Mouse (Mus musculus) common myeloid progenitor, adult 5-6 weeks (primary cell): ENCODE data around the gene Iqsec1. TPM values are rescaled to one million over a fixed set of nuclear protein-coding genes. Genes with fewer than 3 reads are reported as not detected.

ENCODE experiments used
- ATAC-seq: replicated peaks from 2 replicates; pipeline ENCODE4 v1.8.0; 2016; ENCODE audit warnings: low read depth, mild to moderate bottlenecking, moderate TSS enrichment, inconsistent platforms; ENCODE audit not compliant: poor library complexity, severe bottlenecking
- total RNA-seq: library from RNA; stranded (forward); fragments of 200-1000, 187-1606 nt; gene quantifications from 2 replicates; pipeline ENCODE4 v1.2.3, GENCODE M21; 2017

The Iqsec1 gene
- total RNA-seq, 1 experiment from 2014 or later: 13.9 TPM

GRCm38 (mm10) chr6:90899266-90899665, 89.2 kb downstream of the Iqsec1 start:
- ATAC-seq: no peak

GRCm38 (mm10) chr6:90898107-90898506, 90.4 kb downstream of the Iqsec1 start:
- peak; percentile 60 for ATAC-seq

GRCm38 (mm10) chr6:90892401-90892800, 96.1 kb downstream of the Iqsec1 start:
- no peak for ATAC-seq

- no peak for ATAC-seq
Observed at GRCm38 (mm10) chr6:90889356-90890285, 98.9 kb downstream of the Iqsec1 start.

GRCm38 (mm10) chr6:90887024-90887775, 101.3 kb downstream of the Iqsec1 start:
- no peak for ATAC-seq

- no peak for ATAC-seq
Observed at GRCm38 (mm10) chr6:90885626-90886025, 102.9 kb downstream of the Iqsec1 start.

DNA sequence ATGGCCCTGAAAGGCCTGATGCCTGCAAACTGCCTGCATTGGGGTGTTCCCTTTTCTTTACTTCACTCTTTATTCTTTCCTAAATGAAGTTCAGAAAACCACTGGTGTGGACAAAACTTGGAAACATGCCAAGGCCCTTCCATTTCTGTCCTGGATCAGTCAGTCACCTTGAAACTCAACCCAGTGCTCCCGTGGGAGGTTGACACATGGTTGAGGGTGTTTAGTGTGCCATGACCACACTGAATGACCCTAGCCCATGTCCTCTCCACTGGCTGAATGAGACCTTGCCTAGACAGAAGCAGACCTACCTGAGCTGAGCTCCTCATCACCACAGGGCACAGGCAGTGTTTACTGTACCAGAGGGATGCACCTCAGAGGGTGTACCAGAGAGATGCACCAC, 103.9 kb downstream of the Iqsec1 start:
- no peak for ATAC-seq

DNA sequence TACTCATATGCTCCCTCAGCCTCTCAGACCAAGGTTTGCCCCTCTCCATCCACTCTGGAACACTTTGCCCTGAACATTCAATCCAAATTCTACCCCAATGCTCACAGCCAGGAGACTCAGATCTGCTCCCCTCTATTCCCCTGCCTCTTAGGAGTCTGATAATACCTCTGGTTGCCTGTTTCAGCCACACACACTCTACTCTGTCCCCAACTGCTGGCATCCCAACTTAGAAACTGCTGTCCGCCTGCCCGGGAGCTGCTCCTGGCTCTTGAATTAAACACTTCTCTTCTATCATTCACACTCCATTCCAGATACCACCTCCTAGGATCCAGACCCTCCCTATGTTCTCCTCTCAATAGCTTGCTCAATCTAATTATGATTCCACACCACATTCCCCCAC, 107.5 kb downstream of the Iqsec1 start:
- no peak for ATAC-seq

DNA sequence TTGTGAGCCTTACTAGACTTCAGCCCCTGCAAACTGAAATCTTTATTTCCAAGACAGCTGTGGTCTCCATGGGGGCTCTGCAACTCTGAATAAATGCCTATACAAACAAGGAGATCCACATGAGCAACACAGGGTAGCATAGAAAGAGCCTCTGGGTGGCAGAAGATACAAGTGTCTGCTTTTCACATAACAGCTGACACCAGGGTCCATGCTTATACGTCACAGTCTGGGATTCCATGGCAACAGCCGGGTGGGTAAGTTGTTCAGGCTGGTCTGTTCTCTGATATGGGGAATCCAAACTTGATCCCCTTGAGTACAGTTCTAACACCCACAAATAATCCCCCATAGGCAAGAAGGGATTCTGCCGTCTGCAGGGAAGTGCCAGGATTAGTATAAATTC, 108.1 kb downstream of the Iqsec1 start:
- no peak for ATAC-seq

GRCm38 (mm10) chr6:90871581-90871980, 116.9 kb downstream of the Iqsec1 start:
- no peak for ATAC-seq

- ATAC-seq: no peak
Observed at GRCm38 (mm10) chr6:90868033-90868432, 120.5 kb downstream of the Iqsec1 start.

DNA sequence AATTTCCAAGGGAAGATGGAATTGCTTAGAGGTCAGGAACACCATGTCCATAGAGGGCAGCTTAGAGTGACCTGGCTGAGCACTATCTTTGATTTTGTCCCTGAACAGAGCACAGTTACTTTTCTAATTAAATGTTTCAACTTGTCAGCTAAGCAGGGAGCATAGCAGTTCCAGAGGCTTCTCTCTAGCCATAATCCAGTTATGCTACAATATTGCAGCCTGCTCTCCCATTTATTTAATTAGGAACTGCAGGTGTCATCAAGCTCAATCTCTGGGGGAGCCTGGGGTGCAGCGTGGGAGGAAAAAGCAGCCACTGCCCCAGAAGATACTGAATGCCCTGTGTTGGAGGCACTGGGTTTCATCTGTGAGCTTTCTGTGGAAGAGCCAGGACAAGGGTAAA, 127.1 kb downstream of the Iqsec1 start:
- ATAC-seq: no peak

DNA sequence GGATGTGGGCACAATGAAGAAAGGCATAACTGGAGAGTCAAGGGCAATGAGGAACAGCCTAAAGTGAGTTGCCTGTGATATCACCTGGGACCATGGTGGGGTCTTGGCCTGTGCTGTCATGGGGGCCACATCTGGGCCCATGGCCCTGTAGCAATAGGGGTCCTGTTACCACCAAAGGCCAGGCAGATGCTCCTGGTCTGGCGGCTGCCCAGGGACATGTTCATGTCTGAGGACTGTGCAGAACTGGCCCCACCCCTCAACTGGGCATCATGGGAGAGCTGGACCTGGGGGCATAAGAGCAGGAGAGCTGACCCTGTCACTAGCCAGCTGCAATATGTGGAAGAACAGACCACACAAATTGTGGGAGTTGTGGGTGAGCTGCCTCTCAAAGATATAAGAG, 130.6 kb downstream of the Iqsec1 start:
- ATAC-seq: no peak

DNA sequence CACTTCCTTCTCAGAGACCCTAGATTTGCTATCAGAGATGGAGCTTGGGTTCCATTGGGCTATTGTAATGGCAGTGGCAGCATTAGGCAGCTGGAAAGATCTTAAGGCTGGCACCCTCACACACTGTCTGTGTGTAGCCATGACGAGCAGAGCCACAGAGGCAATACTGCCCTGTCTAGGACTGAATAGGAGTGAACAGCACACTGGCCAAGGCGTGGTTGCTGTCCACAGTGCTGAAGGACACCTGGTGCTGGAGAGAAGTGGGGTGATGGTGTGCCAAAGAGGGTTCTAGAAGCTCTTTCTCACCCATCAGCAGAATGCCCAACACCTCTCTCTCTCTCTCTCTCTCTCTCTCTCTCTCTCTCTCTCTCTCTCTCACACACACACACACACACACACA, 136.1 kb downstream of the Iqsec1 start:
- ATAC-seq: peak; percentile 60; the same call in 1 of the 2 replicates

DNA sequence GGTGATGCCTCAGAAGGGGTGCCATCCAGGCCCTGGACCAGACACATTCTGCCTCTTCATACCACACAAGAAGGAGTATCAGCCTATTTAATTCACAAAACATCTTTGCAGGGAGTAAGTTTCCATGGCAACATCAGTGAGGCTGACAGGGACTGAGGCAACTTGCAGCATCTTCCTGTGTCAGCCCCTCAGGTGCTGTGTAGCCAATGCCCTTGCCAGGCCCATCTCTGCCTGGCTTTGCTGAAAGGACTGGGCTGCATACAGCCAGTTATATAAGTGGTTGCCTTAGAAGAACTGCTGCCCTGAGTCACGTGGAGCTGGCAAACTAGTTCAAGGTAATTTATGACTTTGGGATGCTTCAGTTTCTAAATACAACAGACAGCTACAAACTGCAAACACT, 140.4 kb downstream of the Iqsec1 start:
- no peak for ATAC-seq

DNA sequence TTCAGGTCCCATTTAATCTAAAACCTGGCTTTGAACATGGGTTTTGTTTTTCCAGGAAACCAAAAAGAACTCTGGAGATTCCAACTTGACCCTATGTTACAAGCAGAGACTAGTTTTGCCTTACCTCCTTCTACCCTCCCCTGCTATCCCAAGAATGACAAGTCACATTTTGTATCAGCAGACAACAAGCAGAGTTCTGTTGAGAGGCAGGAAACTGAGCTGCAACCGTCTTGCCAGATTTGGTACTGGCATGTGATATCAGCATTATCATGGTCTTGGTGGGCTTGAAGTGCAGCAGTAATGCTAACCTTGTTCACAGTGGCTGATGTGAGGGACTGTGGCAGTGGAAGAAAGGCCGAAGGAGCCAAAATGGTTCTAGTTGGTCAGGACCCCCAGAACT, 141.0 kb downstream of the Iqsec1 start:
- peak; percentile 56; the same call in 1 of the 2 replicates for ATAC-seq

- ATAC-seq: peak; percentile 29; the same call in 1 of the 2 replicates
Observed at GRCm38 (mm10) chr6:90839972-90840371, 148.5 kb downstream of the Iqsec1 start.

DNA sequence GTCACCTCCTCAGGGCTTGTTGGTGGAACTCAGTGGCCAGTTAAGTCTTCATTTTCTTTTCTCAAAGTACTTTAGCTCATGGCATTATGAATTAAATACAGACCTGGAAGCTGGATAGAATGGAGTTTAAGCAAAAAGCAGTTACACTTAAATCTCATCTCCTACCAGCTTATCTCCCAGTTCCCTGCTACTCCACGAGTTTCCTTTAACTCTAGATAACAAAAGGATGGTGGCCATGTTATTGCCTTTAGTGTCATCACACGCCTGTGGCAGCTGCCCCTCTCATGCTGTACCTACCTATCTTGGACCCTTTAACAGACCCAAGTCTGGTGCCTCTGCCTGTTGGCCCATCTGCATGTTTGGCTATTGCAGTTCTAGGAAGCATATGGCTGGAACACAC, 151.7 kb downstream of the Iqsec1 start:
- no peak for ATAC-seq

GRCm38 (mm10) chr6:90829536-90829935, 158.9 kb downstream of the Iqsec1 start:
- ATAC-seq: no peak

GRCm38 (mm10) chr6:90825063-90825462, 163.4 kb downstream of the Iqsec1 start:
- peak; percentile 99 for ATAC-seq

- ATAC-seq: no peak
Observed at GRCm38 (mm10) chr6:90823322-90823721, 165.2 kb downstream of the Iqsec1 start.
